Mouse (Mus musculus): ENCODE measurements around the gene Foxn1.

The Foxn1 gene

GRCm38 (mm10) chr11:78337040-78337439 is 49.3 kb downstream of the Foxn1 start:
- in situ Hi-C loops (cut with MboI; ENCODE audit: unreplicated experiment in 2 of 2) = no loop called here

GRCm38 (mm10) chr11:78333992-78334391 is 52.4 kb downstream of the Foxn1 start:
- in situ Hi-C loops (cut with MboI; ENCODE audit: unreplicated experiment in 2 of 2) = no loop called here

- in situ Hi-C loops (cut with MboI; ENCODE audit: unreplicated experiment in 2 of 2) = no loop called here
Observed at GRCm38 (mm10) chr11:78332676-78333075, 53.7 kb downstream of the Foxn1 start.

GRCm38 (mm10) chr11:78328512-78329056 is 57.8 kb downstream of the Foxn1 start:
- in situ Hi-C loops (cut with MboI; ENCODE audit: unreplicated experiment in 2 of 2) = loop anchor here (5.0 to 10.0 kb wide), 2 partner anchors 54 to 66 kb away; partner anchors contain the start of gene 2610507B11Rik (in 1 of the 2)

GRCm38 (mm10) chr11:78327634-78328511 is 58.5 kb downstream of the Foxn1 start, which contains the start of gene Pigs:
Pigs (plus strand) TSS chr11:78328415.
- in situ Hi-C loops (cut with MboI; ENCODE audit: unreplicated experiment in 2 of 2) = loop anchor here (5.0 to 10.0 kb wide), 2 partner anchors 53 to 66 kb away; partner anchors contain the start of gene 2610507B11Rik (in 1 of the 2)

- in situ Hi-C loops (cut with MboI; ENCODE audit: unreplicated experiment in 2 of 2) = loop anchor here (5.0 to 10.0 kb wide), 2 partner anchors 52 to 65 kb away; partner anchors contain the start of gene 2610507B11Rik (in 1 of the 2)
Observed at GRCm38 (mm10) chr11:78327215-78327614, 59.1 kb downstream of the Foxn1 start.

- in situ Hi-C loops (cut with MboI; ENCODE audit: unreplicated experiment in 2 of 2) = loop anchor here (5.0 to 10.0 kb wide), 2 partner anchors 50 to 63 kb away; partner anchors contain the start of gene 2610507B11Rik (in 1 of the 2)
Observed at GRCm38 (mm10) chr11:78324965-78325364, 61.4 kb downstream of the Foxn1 start.

- in situ Hi-C loops (cut with MboI; ENCODE audit: unreplicated experiment in 2 of 2) = loop anchor here in 1 of 2 experiments (10.0 kb wide), 1 partner anchor 49 kb away; no protein-coding TSS in a partner anchor
Observed at GRCm38 (mm10) chr11:78324000-78324785, 62.2 kb downstream of the Foxn1 start.

- in situ Hi-C loops (cut with MboI; ENCODE audit: unreplicated experiment in 2 of 2) = loop anchor here in 1 of 2 experiments (10.0 kb wide), 1 partner anchor 48 kb away; no protein-coding TSS in a partner anchor
Observed at GRCm38 (mm10) chr11:78322860-78323259, 63.5 kb downstream of the Foxn1 start, which contains the start of gene Aldoc. Aldoc (plus strand) TSS chr11:78322968.

GRCm38 (mm10) chr11:78322076-78322831 is 64.1 kb downstream of the Foxn1 start:
- in situ Hi-C loops (cut with MboI; ENCODE audit: unreplicated experiment in 2 of 2) = loop anchor here in 1 of 2 experiments (10.0 kb wide), 1 partner anchor 47 kb away; no protein-coding TSS in a partner anchor

GRCm38 (mm10) chr11:78318411-78318810 is 67.9 kb downstream of the Foxn1 start:
- in situ Hi-C loops (cut with MboI; ENCODE audit: unreplicated experiment in 2 of 2) = no loop called here

- in situ Hi-C loops (cut with MboI; ENCODE audit: unreplicated experiment in 2 of 2) = no loop called here
Observed at GRCm38 (mm10) chr11:78313662-78314061, 72.7 kb downstream of the Foxn1 start.

- in situ Hi-C loops (cut with MboI; ENCODE audit: unreplicated experiment in 2 of 2) = no loop called here
Observed at GRCm38 (mm10) chr11:78310861-78311511, 75.4 kb downstream of the Foxn1 start.
